Mouse (Mus musculus) mature B cell (primary cell): ENCODE results near the gene Zzef1.

ENCODE experiments used
- in situ Hi-C: fragments of 300-500 bp; cut with MboI; formaldehyde crosslinking; loops from 2 replicates; pipeline ENCODE4 v1.14.3; 2019

Gene Zzef1

GRCm38 (mm10) chr11:72917299-72917996 is 121.4 kb downstream of the Zzef1 start:
- in situ Hi-C loops: no loop called here

- in situ Hi-C loops: no loop called here
Observed at GRCm38 (mm10) chr11:72923116-72923515, 127.1 kb downstream of the Zzef1 start.

- in situ Hi-C loops: no loop called here
Observed at GRCm38 (mm10) chr11:72924458-72924857, 128.4 kb downstream of the Zzef1 start.

GRCm38 (mm10) chr11:72925067-72925466 is 129.0 kb downstream of the Zzef1 start:
- in situ Hi-C loops: no loop called here

- in situ Hi-C loops: no loop called here
Observed at GRCm38 (mm10) chr11:72926226-72926890, 130.3 kb downstream of the Zzef1 start.

GRCm38 (mm10) chr11:72928516-72928915 is 132.5 kb downstream of the Zzef1 start:
- in situ Hi-C loops: no loop called here

- in situ Hi-C loops: no loop called here
Observed at GRCm38 (mm10) chr11:72940208-72941143, 144.4 kb downstream of the Zzef1 start.

- in situ Hi-C loops: no loop called here
Observed at GRCm38 (mm10) chr11:72944996-72945793, 149.2 kb downstream of the Zzef1 start.

- in situ Hi-C loops: no loop called here
Observed at GRCm38 (mm10) chr11:72945875-72946559, 150.0 kb downstream of the Zzef1 start.

- in situ Hi-C loops: no loop called here
Observed at GRCm38 (mm10) chr11:72946560-72947119, 150.6 kb downstream of the Zzef1 start.

GRCm38 (mm10) chr11:72947840-72948239 is 151.8 kb downstream of the Zzef1 start:
- in situ Hi-C loops: no loop called here

- in situ Hi-C loops: no loop called here
Observed at GRCm38 (mm10) chr11:72948254-72948653, 152.2 kb downstream of the Zzef1 start.

- in situ Hi-C loops: no loop called here
Observed at GRCm38 (mm10) chr11:72951137-72952000, 155.3 kb downstream of the Zzef1 start.

- in situ Hi-C loops: no loop called here
Observed at GRCm38 (mm10) chr11:72952226-72952625, 156.2 kb downstream of the Zzef1 start.

GRCm38 (mm10) chr11:72952697-72953096 is 156.7 kb downstream of the Zzef1 start:
- in situ Hi-C loops: no loop called here

GRCm38 (mm10) chr11:72953116-72953439 is 157.1 kb downstream of the Zzef1 start:
- in situ Hi-C loops: no loop called here

GRCm38 (mm10) chr11:72953440-72954151 is 157.6 kb downstream of the Zzef1 start:
- in situ Hi-C loops: no loop called here

GRCm38 (mm10) chr11:72954216-72954615 is 158.2 kb downstream of the Zzef1 start:
- in situ Hi-C loops: no loop called here

GRCm38 (mm10) chr11:72955339-72955974 is 159.4 kb downstream of the Zzef1 start:
- in situ Hi-C loops: no loop called here
